Comparison of ENCODE assay signal across 8 mouse cellular contexts in the genomic region with DNA sequence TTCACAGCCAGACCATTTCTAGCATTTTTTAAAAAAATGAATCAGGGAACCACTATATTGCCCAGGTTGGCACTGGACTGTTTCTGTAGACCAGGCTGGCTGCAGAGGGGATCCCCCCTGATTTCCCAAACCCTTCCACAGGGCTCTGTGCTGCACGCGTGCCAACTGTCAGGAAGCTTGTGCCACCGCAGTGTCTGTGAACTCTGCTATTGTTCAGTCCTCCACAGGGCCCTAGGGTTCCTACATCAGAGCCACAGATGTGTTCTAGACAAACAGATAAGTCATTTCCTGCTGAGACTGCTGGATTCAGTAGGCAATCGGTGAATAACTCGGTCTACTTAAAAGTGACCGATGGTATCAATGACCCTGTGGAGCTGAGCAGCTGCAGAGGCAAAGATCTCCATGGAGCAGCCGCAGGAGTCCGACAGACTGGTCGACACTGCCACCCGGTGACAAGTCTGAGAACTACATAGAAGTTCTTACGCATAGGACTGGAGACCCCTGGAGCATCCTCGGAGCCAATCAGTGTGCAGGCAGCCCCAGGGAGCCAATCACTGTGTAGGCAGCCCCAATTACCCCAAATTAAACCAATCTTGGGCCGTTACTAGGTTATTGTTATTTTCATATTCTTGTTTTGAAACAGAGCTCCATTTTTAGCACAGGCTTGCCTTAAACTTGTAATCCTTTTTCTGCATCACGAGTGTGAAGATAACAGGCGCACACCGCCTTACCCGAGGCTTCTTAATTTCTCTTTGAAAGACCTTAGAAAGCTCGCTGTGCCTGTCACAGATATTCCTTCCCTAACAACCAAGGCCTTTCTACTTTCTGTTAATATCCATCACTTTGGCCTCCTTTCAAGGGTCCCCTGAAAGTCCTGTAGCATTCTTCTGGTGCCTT. TPM values are rescaled to one million over a fixed set of nuclear protein-coding genes. Genes with fewer than 3 reads are reported as not detected.
A peak's percentile ranks its signal among the peaks of the same experiment; 100 is the strongest.
DNase-seq lines count a peak whose midpoint lies in the region; ATAC-seq and TF ChIP-seq lines count a peak whose summit lies in the region.

No protein-coding gene starts in this region.

- no peaks in the 10 kb centered on the region for H3K9me3 ChIP-seq in MEL (replicated peaks; ENCODE audit: insufficient read depth, low read length)
- no peaks in the 10 kb centered on the region for H3K9me3 ChIP-seq in lung, embryonic 16.5 days (ENCODE audit: control insufficient read depth, low read length)

- TF ChIP-seq RAD21 in MEL (IDR thresholded peaks at IDR 0.05; ENCODE audit: low read depth, low read length), result peak; percentile 98

- H3K27me3 ChIP-seq in MEL (ENCODE audit: control insufficient read depth in 1 of 2, insufficient read depth in 2 of 2, low read length in 2 of 2), result no peaks in the 10 kb centered on the region; a peak in 2 of 4 replicates
- H3K27me3 ChIP-seq in lung, embryonic 16.5 days (ENCODE audit: control insufficient read depth, insufficient read depth, low read depth, low read length), result peaks cover 4% of the 10 kb centered on the region; the same call in 1 of the 2 replicates

- DNase-seq in MEL (ENCODE audit: low read depth, low spot score), result peak; percentile 94
- peak; percentile 88 for DNase-seq in cerebellum, adult 18-20 months
- DNase-seq in forelimb bud, embryonic 11.5 days (ENCODE audit: low read depth, low spot score), result peak; percentile 94
- peak; percentile 95 for DNase-seq in layer of hippocampus, adult 9-11 months
- peak; percentile 86 for DNase-seq in ovary, postnatal 14 days (ENCODE audit: low spot score)
- DNase-seq in thymus, postnatal 14 days, result peak; percentile 92

- peak overlapping the region; percentile 34 for H3K9ac ChIP-seq in MEL (ENCODE audit: control insufficient read depth, low read depth, low read length, poor library complexity, severe bottlenecking)
- H3K9ac ChIP-seq in lung, embryonic 16.5 days (ENCODE audit: low read length), result peak overlapping the region; percentile 31; the same call in 1 of the 2 replicates

- peak; percentile 99 for ATAC-seq in hematopoietic stem cell, adult 5-6 weeks (replicated peaks in 1 of 2; ENCODE audit: insufficient read depth in 1 of 2, low FRiP score in 2 of 2, low TSS enrichment in 1 of 2, low read depth in 1 of 2, poor library complexity in 2 of 2, severe bottlenecking in 2 of 2)
- peak; percentile 98 for ATAC-seq in lung, embryonic 16.5 days (ENCODE audit: low read depth)

- no peaks in the 10 kb centered on the region for H3K79me2 ChIP-seq in MEL (ENCODE audit: control insufficient read depth, insufficient read depth, low read length, poor library complexity)

- no peaks in the 10 kb centered on the region for H3K4me1 ChIP-seq in MEL (ENCODE audit: control insufficient read depth in 1 of 2, insufficient read depth in 2 of 2, low read length in 2 of 2)
- no peaks in the 10 kb centered on the region for H3K4me1 ChIP-seq in lung, embryonic 16.5 days (replicated peaks; ENCODE audit: control insufficient read depth, insufficient read depth, low read length)

- no peak overlapping the region for H3K27ac ChIP-seq in MEL (ENCODE audit: control insufficient read depth, low read depth, low read length)
- no peak overlapping the region for H3K27ac ChIP-seq in lung, embryonic 16.5 days (ENCODE audit: low read length)

- no peak for TF ChIP-seq POLR2A in MEL (IDR thresholded peaks at IDR 0.05; ENCODE audit: control insufficient read depth in 1 of 2, insufficient read depth in 1 of 2, low read depth in 1 of 2, low read length in 2 of 2, poor library complexity in 1 of 2)

- H3K4me2 ChIP-seq in lung, embryonic 16.5 days (ENCODE audit: low read depth, low read length), result peak overlapping the region; percentile 43

- WGBS in lung, embryonic 16.5 days, result 14% methylated on average over 18 of the region's 18 CpGs

- peak overlapping the region; percentile 29 to 39 for H3K4me3 ChIP-seq in MEL (ENCODE audit: control insufficient read depth in 1 of 2, insufficient read depth in 1 of 2, low read depth in 2 of 2, low read length in 2 of 2)
- H3K4me3 ChIP-seq in lung, embryonic 16.5 days (ENCODE audit: low read length), result peak overlapping the region; percentile 29; the same call in 1 of the 2 replicates

- no peak for TF ChIP-seq EP300 in MEL (IDR thresholded peaks at IDR 0.05; ENCODE audit: low read depth in 1 of 2, low read length in 2 of 2)

- no peaks in the 10 kb centered on the region for H3K36me3 ChIP-seq in MEL (ENCODE audit: control insufficient read depth in 1 of 2, insufficient read depth in 2 of 2, low read length in 2 of 2)
- no peaks in the 10 kb centered on the region for H3K36me3 ChIP-seq in lung, embryonic 16.5 days (ENCODE audit: control insufficient read depth, insufficient read depth, low read length)

- TF ChIP-seq CTCF in MEL (IDR thresholded peaks at IDR 0.05 in 2 of 3, conservative IDR thresholded peaks at IDR 0.05 in 1 of 3; ENCODE audit: control insufficient read depth in 1 of 3, insufficient read depth in 1 of 3, low read depth in 2 of 3, low read length in 3 of 3, poor library complexity in 1 of 3, severe bottlenecking in 1 of 3), result peak; percentile 62 to 97 (median 88)

TF ChIP-seq in MEL, 35 proteins besides CTCF, POLR2A, EP300 and RAD21:
- TF ChIP-seq NRF1 (IDR thresholded peaks at IDR 0.05; ENCODE audit: insufficient read depth, low read depth, low read length, poor library complexity, severe bottlenecking) (peak; percentile 50; the same call in 1 of the 2 replicates), POLR2AphosphoS2 (IDR thresholded peaks at IDR 0.05; ENCODE audit: low read length) (no peak), MAX (IDR thresholded peaks at IDR 0.05; ENCODE audit: low read length) (0 out of 2 replicates have a peak, but pooled peaks have one; percentile 28), MYC (IDR thresholded peaks at IDR 0.05; ENCODE audit: low read depth, low read length) (no peak), GATA1 (IDR thresholded peaks at IDR 0.05; ENCODE audit: low read depth, low read length) (0 out of 2 replicates have a peak, but pooled peaks have one; percentile 5), MEF2A (IDR thresholded peaks at IDR 0.05; ENCODE audit: extremely low read depth, insufficient replicate concordance, low read depth, low read length, poor library complexity, severe bottlenecking) (no peak), SIN3A (IDR thresholded peaks at IDR 0.05; ENCODE audit: low read length) (peak; percentile 53; the same call in 1 of the 2 replicates), ZKSCAN1 (IDR thresholded peaks at IDR 0.05; ENCODE audit: low read depth, low read length) (no peak), MAZ (IDR thresholded peaks at IDR 0.05; ENCODE audit: low read depth, low read length) (no peak), CHD2 (IDR thresholded peaks at IDR 0.05; ENCODE audit: low read length) (peak; percentile 32; the same call in 1 of the 2 replicates), USF1 (IDR thresholded peaks at IDR 0.05; ENCODE audit: low read depth, low read length) (no peak), BHLHE40 (IDR thresholded peaks at IDR 0.05; ENCODE audit: borderline replicate concordance, low read depth, low read length) (peak; percentile 37; the same call in 1 of the 2 replicates), TBP (IDR thresholded peaks at IDR 0.05; ENCODE audit: low read depth, low read length) (no peak), ELF1 (IDR thresholded peaks at IDR 0.05; ENCODE audit: low read depth, low read length) (no peak), ZC3H11A (IDR thresholded peaks at IDR 0.05; ENCODE audit: low read depth, low read length) (peak; percentile 80), GABPA (IDR thresholded peaks at IDR 0.05; ENCODE audit: low read depth, low read length) (no peak), SMC3 (IDR thresholded peaks at IDR 0.05; ENCODE audit: low read depth, low read length) (peak; percentile 88)

RNA-seq across cellular contexts. Expression of gene Prom2, which starts 18.1 kb away (rescaled TPM):
- not detected in 2 replicates for total RNA-seq in MEL (2012; rRNA removed)
- polyA plus RNA-seq in MEL (2012; ENCODE audit: insufficient read depth in 1 of 2, insufficient read length in 2 of 2, low read depth in 1 of 2, low replicate concordance in 2 of 2, missing spikeins in 1 of 2), result not detected
- 0.31 and 1.1 TPM in 2 replicates for total RNA-seq in hematopoietic stem cell, adult 5-6 weeks (2017)
- polyA plus RNA-seq in lung, embryonic 16.5 days (2015; fragmentation: Nextera tagmentation; extraction: Ambion mirVana), result 3.4 and 3.5 TPM in 2 replicates

RNA-seq across cellular contexts. Expression of gene Zfp661, which starts 27.6 kb away (rescaled TPM):
- total RNA-seq in MEL (2012; rRNA removed), result 2.7 and 4.2 TPM in 2 replicates
- polyA plus RNA-seq in MEL (2012; ENCODE audit: insufficient read depth in 1 of 2, insufficient read length in 2 of 2, low read depth in 1 of 2, low replicate concordance in 2 of 2, missing spikeins in 1 of 2), result 1 to 10 TPM in 1 of 2 experiments, not detected in 1; 5.9 TPM
- 3.6 and 3.9 TPM in 2 replicates for total RNA-seq in hematopoietic stem cell, adult 5-6 weeks (2017)
- polyA plus RNA-seq in lung, embryonic 16.5 days (2015; fragmentation: Nextera tagmentation; extraction: Ambion mirVana), result 4.2 and 4.3 TPM in 2 replicates

RNA-seq across cellular contexts. Expression of gene Mrps5, which starts 27.7 kb away (rescaled TPM):
- 124 and 133 TPM in 2 replicates for total RNA-seq in MEL (2012; rRNA removed)
- 1,000 to 10,000 TPM in 1 of 2 experiments, 100 to 1,000 TPM in 1; 124 to 1,057 TPM for polyA plus RNA-seq in MEL (2012; ENCODE audit: insufficient read depth in 1 of 2, insufficient read length in 2 of 2, low read depth in 1 of 2, low replicate concordance in 2 of 2, missing spikeins in 1 of 2)
- total RNA-seq in hematopoietic stem cell, adult 5-6 weeks (2017), result 103 and 107 TPM in 2 replicates
- 114 and 120 TPM in 2 replicates for polyA plus RNA-seq in lung, embryonic 16.5 days (2015; fragmentation: Nextera tagmentation; extraction: Ambion mirVana)

RNA-seq across cellular contexts. Expression of gene Kcnip3, which starts 37.4 kb away (rescaled TPM):
- total RNA-seq in MEL (2012; rRNA removed), result not detected in 2 replicates
- polyA plus RNA-seq in MEL (2012; ENCODE audit: insufficient read depth in 1 of 2, insufficient read length in 2 of 2, low read depth in 1 of 2, low replicate concordance in 2 of 2, missing spikeins in 1 of 2), result under 1 TPM in 1 of 2 experiments, not detected in 1; 0.22 TPM
- total RNA-seq in hematopoietic stem cell, adult 5-6 weeks (2017), result 4.0 and 4.5 TPM in 2 replicates
- 2.5 and 3.4 TPM in 2 replicates for polyA plus RNA-seq in lung, embryonic 16.5 days (2015; fragmentation: Nextera tagmentation; extraction: Ambion mirVana)
